25 mouse cellular contexts compared by ENCODE assay signal in the genomic region with DNA sequence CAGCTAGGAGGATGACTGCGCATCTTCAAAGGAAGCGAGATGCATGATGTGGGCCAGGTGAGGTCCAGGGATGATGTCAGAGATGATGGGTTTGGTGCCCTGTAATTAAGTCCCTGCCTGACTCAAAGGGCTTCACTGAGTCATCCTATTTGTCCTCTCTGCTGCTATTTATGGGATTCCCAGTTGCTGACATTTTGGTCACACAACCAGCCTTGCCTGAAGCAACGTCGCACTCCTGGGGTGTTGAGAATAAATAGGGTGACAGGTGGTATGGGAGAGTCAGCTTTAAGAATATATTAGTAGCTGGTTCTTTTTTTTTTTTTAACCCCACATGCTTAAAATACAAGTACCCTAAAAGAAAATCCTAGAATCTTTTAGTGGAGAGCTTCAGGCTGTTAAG.
DNase-seq lines count a peak whose midpoint lies in the region; ATAC-seq and TF ChIP-seq lines count a peak whose summit lies in the region.
"Had no signal": no experiment of that assay in that cellular context is flagged by ENCODE, and none has a peak within 500 bp of the region (broad histone marks: within the 10 kb centered on the region; RNA-seq: fewer than 3 reads in every experiment).

No protein-coding gene starts in this region.

- no peak for TF ChIP-seq CTCF in liver, postnatal 0 days (IDR thresholded peaks at IDR 0.05; ENCODE audit: low read depth)

- peaks cover 30% of the 10 kb centered on the region for H3K4me1 ChIP-seq in liver, embryonic 11.5 days (replicated peaks; ENCODE audit: control insufficient read depth, insufficient read depth, low read length)
- peaks cover 32% of the 10 kb centered on the region for H3K4me1 ChIP-seq in liver, postnatal 0 days (ENCODE audit: insufficient read depth)
- H3K4me1 ChIP-seq in liver, embryonic 13.5 days (replicated peaks) = peaks cover 87% of the 10 kb centered on the region
- peaks cover 65% of the 10 kb centered on the region for H3K4me1 ChIP-seq in liver, embryonic 16.5 days (ENCODE audit: control insufficient read depth, low read depth, low read length)
- H3K4me1 ChIP-seq: forebrain, embryonic 13.5 days; hindbrain, embryonic 12.5 days; hindbrain, embryonic 15.5 days had no signal

- WGBS in liver, embryonic 11.5 days = 84% methylated on average over 4 of the region's 4 CpGs
- 93% methylated on average over 4 of the region's 4 CpGs for WGBS in liver, postnatal 0 days (ENCODE audit: insufficient replicate concordance)
- WGBS in liver, embryonic 13.5 days (ENCODE audit: insufficient replicate concordance) = 89% methylated on average over 4 of the region's 4 CpGs
- 87% methylated on average over 4 of the region's 4 CpGs for WGBS in liver, embryonic 16.5 days (ENCODE audit: insufficient replicate concordance)

- no peaks in the 10 kb centered on the region for H3K36me3 ChIP-seq in liver, embryonic 11.5 days (ENCODE audit: control insufficient read depth, insufficient read depth, low read length)
- no peaks in the 10 kb centered on the region for H3K36me3 ChIP-seq in liver, postnatal 0 days (replicated peaks; ENCODE audit: insufficient read depth, low read length)
- no peaks in the 10 kb centered on the region for H3K36me3 ChIP-seq in liver, embryonic 13.5 days
- no peaks in the 10 kb centered on the region for H3K36me3 ChIP-seq in liver, embryonic 16.5 days (ENCODE audit: control insufficient read depth, insufficient read depth)
- H3K36me3 ChIP-seq: forebrain, embryonic 10.5 days; hindbrain, embryonic 12.5 days; hindbrain, embryonic 15.5 days had no signal

- no peak for DNase-seq in liver, embryonic 11.5 days (ENCODE audit: low spot score)
- DNase-seq in liver, postnatal 0 days = no peak
- DNase-seq in 3T3-L1 (ENCODE audit: low read depth, low spot score) = peak; percentile 12
- no peak for DNase-seq in liver, embryonic 13.5 days
- DNase-seq in neural tube, embryonic 10.5 days (ENCODE audit: extremely low spot score, low spot score) = no peak
- no peak for DNase-seq in cerebellum, adult 11 months
- no peak for DNase-seq in thymus, postnatal 10 days (ENCODE audit: low spot score in 2 of 2)
- DNase-seq: adrenal gland, adult 2 months; adrenal gland, postnatal 14 days; B cell, adult 2 months; cerebellum, adult 2 months; cerebellum, adult 9-11 months; cerebellum, postnatal 25 days; embryo, embryonic 11 days; gastrocnemius, postnatal 10 days; gastrocnemius, postnatal 36 days; heart, adult 2 months had no signal

- H3K9ac ChIP-seq in liver, embryonic 11.5 days (ENCODE audit: low read depth, low read length) = no peak overlapping the region
- no peak overlapping the region for H3K9ac ChIP-seq in liver, postnatal 0 days (replicated peaks)
- H3K9ac ChIP-seq in liver, embryonic 13.5 days = 0 out of 2 replicates have a peak overlapping the region, but pooled peaks have one; percentile 7
- no peak overlapping the region for H3K9ac ChIP-seq in liver, embryonic 16.5 days (ENCODE audit: low read depth, low read length)
- H3K9ac ChIP-seq: forebrain, embryonic 13.5 days; hindbrain, embryonic 12.5 days; hindbrain, embryonic 15.5 days had no signal

- H3K4me3 ChIP-seq in liver, embryonic 11.5 days (ENCODE audit: low read depth, low read length) = no peak overlapping the region
- no peak overlapping the region for H3K4me3 ChIP-seq in liver, postnatal 0 days (ENCODE audit: low read depth, low read length)
- no peak overlapping the region for H3K4me3 ChIP-seq in liver, embryonic 13.5 days (replicated peaks)
- H3K4me3 ChIP-seq in liver, embryonic 16.5 days (ENCODE audit: low read depth, low read length) = no peak overlapping the region
- H3K4me3 ChIP-seq: forebrain, embryonic 10.5 days; forebrain, embryonic 13.5 days; heart, adult 2 months; hindbrain, embryonic 12.5 days; hindbrain, embryonic 15.5 days had no signal

- no peak overlapping the region for H3K4me2 ChIP-seq in liver, embryonic 11.5 days
- H3K4me2 ChIP-seq in liver, postnatal 0 days (ENCODE audit: low read depth, low read length) = no peak overlapping the region
- no peak overlapping the region for H3K4me2 ChIP-seq in liver, embryonic 13.5 days
- H3K4me2 ChIP-seq in liver, embryonic 16.5 days (ENCODE audit: low read depth, low read length) = no peak overlapping the region
- H3K4me2 ChIP-seq: forebrain, embryonic 13.5 days; heart, embryonic 11.5 days; hindbrain, embryonic 12.5 days; hindbrain, embryonic 15.5 days had no signal

- no peak for TF ChIP-seq EP300 in liver, postnatal 0 days (IDR thresholded peaks at IDR 0.05; ENCODE audit: low read depth)

- H3K27ac ChIP-seq in liver, embryonic 11.5 days (ENCODE audit: low read depth, low read length) = peak overlapping the region; percentile 39; the same call in 1 of the 2 replicates
- H3K27ac ChIP-seq in liver, postnatal 0 days (ENCODE audit: low read depth) = no peak overlapping the region
- peak overlapping the region; percentile 77 for H3K27ac ChIP-seq in liver, embryonic 13.5 days
- H3K27ac ChIP-seq in liver, embryonic 16.5 days (ENCODE audit: low read length) = peak overlapping the region; percentile 54
- H3K27ac ChIP-seq: forebrain, embryonic 10.5 days; forebrain, embryonic 13.5 days; heart, adult 2 months; hindbrain, embryonic 12.5 days; hindbrain, embryonic 15.5 days had no signal

- H3K9me3 ChIP-seq in liver, embryonic 11.5 days (ENCODE audit: control insufficient read depth, low read length) = no peaks in the 10 kb centered on the region
- no peaks in the 10 kb centered on the region for H3K9me3 ChIP-seq in liver, postnatal 0 days (ENCODE audit: low read length)
- H3K9me3 ChIP-seq in liver, embryonic 13.5 days (replicated peaks) = no peaks in the 10 kb centered on the region
- no peaks in the 10 kb centered on the region for H3K9me3 ChIP-seq in liver, embryonic 16.5 days (replicated peaks; ENCODE audit: control insufficient read depth, low read length)
- H3K9me3 ChIP-seq: forebrain, embryonic 10.5 days; forebrain, embryonic 13.5 days; hindbrain, embryonic 12.5 days; hindbrain, embryonic 15.5 days had no signal

- ATAC-seq in liver, embryonic 11.5 days (replicated peaks; ENCODE audit: low FRiP score) = no peak
- ATAC-seq in liver, postnatal 0 days = no peak
- no peak for ATAC-seq in liver, embryonic 13.5 days (ENCODE audit: low read depth)
- no peak for ATAC-seq in liver, embryonic 16.5 days (ENCODE audit: low read depth)
- ATAC-seq: CD4-positive, CD25-positive, alpha-beta regulatory T cell, adult 4 months; forebrain, embryonic 13.5 days; forebrain, embryonic 16.5 days had no signal

- H3K27me3 ChIP-seq in liver, embryonic 11.5 days (replicated peaks; ENCODE audit: control insufficient read depth, insufficient read depth, low read length) = no peaks in the 10 kb centered on the region
- H3K27me3 ChIP-seq in liver, postnatal 0 days (ENCODE audit: insufficient read depth, low read length) = no peaks in the 10 kb centered on the region
- no peaks in the 10 kb centered on the region for H3K27me3 ChIP-seq in liver, embryonic 13.5 days
- H3K27me3 ChIP-seq in liver, embryonic 16.5 days (ENCODE audit: control insufficient read depth, insufficient read depth, low read depth, low read length) = no peaks in the 10 kb centered on the region
- H3K27me3 ChIP-seq: forebrain, embryonic 13.5 days; hindbrain, embryonic 12.5 days; hindbrain, embryonic 15.5 days had no signal
